Mouse (Mus musculus) heart, embryonic 12.5 days (tissue): ENCODE measurements at regions not wholly inside any gene's neighbourhood (a gene's known extent, or its start where the extent isn't known, plus 50 kb on each side); places are given as distances from the start of the nearest gene placed in this dataset.
"Not testable (repeated sequence)": the region's sequence is repeated elsewhere in the genome, so short reads cannot be mapped to it uniquely, and the experiment has no call there.

ENCODE experiments used
- ATAC-seq: fragments of 200-750 bp; cut with Nextera tagmentation; 2 replicates; pipeline ENCODE4 v1.8.0; 2017; ENCODE audit warnings: moderate TSS enrichment, moderate library complexity; ENCODE audit not compliant: insufficient number of reproducible peaks, low FRiP score
- H3K27ac ChIP-seq: fragments of 300-500 bp; sonication (generic); 2 replicates; pipeline ENCODE4 v1.5.1; 2016; ENCODE audit warnings: mild to moderate bottlenecking, moderate library complexity; ENCODE audit not compliant: poor library complexity, severe bottlenecking
- H3K27me3 ChIP-seq: fragments of 300-500 bp; sonication (generic); replicated peaks from 2 replicates; pipeline ENCODE4 v1.6.1; 2016; ENCODE audit warnings: mild to moderate bottlenecking, moderate library complexity
- H3K36me3 ChIP-seq: fragments of 300-500 bp; sonication (generic); 2 replicates; pipeline ENCODE4 v1.6.1; 2016; ENCODE audit warnings: mild to moderate bottlenecking, moderate library complexity
- H3K4me1 ChIP-seq: fragments of 300-500 bp; sonication (generic); replicated peaks from 2 replicates; pipeline ENCODE4 v1.6.1; 2016; ENCODE audit warnings: mild to moderate bottlenecking
- H3K4me2 ChIP-seq: fragments of 300-500 bp; sonication (generic); 2 replicates; pipeline ENCODE4 v1.6.1; 2016; ENCODE audit warnings: mild to moderate bottlenecking, moderate library complexity
- H3K4me3 ChIP-seq: fragments of 300-500 bp; sonication (generic); 2 replicates; pipeline ENCODE4 v1.5.1; 2016; ENCODE audit warnings: mild to moderate bottlenecking
- H3K9ac ChIP-seq: fragments of 300-500 bp; sonication (generic); 2 replicates; pipeline ENCODE4 v1.6.1; 2016; ENCODE audit warnings: mild to moderate bottlenecking, moderate library complexity
- H3K9me3 ChIP-seq: fragments of 300-500 bp; sonication (generic); replicated peaks from 2 replicates; pipeline ENCODE4 v1.6.1; 2016; ENCODE audit warnings: mild to moderate bottlenecking, moderate library complexity
- WGBS: fragments of 180-500 bp; shearing (Covaris S2); methylation state at CpG from one replicate; pipeline ENCODE4 v1.1.7; 2016; 5-methylcytosine and 5-hydroxymethylcytosine counted together

- H3K9me3 ChIP-seq = no peaks in the 10 kb centered on the region
- no peak for ATAC-seq
Observed at GRCm38 (mm10) chr15:62253724-62254123, 1330.9 kb upstream of the A1bg start.

GRCm38 (mm10) chr15:62252078-62252833 lies 1329.4 kb upstream of the A1bg start:
- not testable (repeated sequence) for H3K9ac ChIP-seq, H3K36me3 ChIP-seq, H3K27me3 ChIP-seq, H3K4me1 ChIP-seq, H3K4me3 ChIP-seq, ATAC-seq, H3K9me3 ChIP-seq, H3K4me2 ChIP-seq, H3K27ac ChIP-seq
- 95% methylated on average over 2 of the region's 2 CpGs for WGBS

More at GRCm38 (mm10) chr15:62253724-62254123, 1330.9 kb upstream of the A1bg start:
- Histone ChIP-seq H3K9ac (no peak overlapping the region), H3K4me3 (no peak overlapping the region), H3K36me3 (no peaks in the 10 kb centered on the region), H3K4me1 (peaks cover 6% of the 10 kb centered on the region; the same call in 1 of the 2 replicates), H3K4me2 (no peak overlapping the region), H3K27ac (no peak overlapping the region), H3K27me3 (no peaks in the 10 kb centered on the region)
- WGBS = 58% methylated on average over 4 of the region's 4 CpGs

- Histone ChIP-seq H3K9me3 (no peaks in the 10 kb centered on the region), H3K9ac (no peak overlapping the region), H3K4me2 (no peak overlapping the region), H3K4me3 (no peak overlapping the region), H3K4me1 (no peaks in the 10 kb centered on the region), H3K27ac (no peak overlapping the region), H3K36me3 (no peaks in the 10 kb centered on the region), H3K27me3 (no peaks in the 10 kb centered on the region)
- 88% methylated on average over 4 of the region's 4 CpGs for WGBS
- no peak for ATAC-seq
Observed at GRCm38 (mm10) chr15:62249436-62249835, 1326.6 kb upstream of the A1bg start.

GRCm38 (mm10) chr15:62246561-62247079 lies 1323.8 kb upstream of the A1bg start:
- 92% methylated on average over 4 of the region's 4 CpGs for WGBS
- ATAC-seq = no peak
- Histone ChIP-seq H3K4me2 (no peak overlapping the region), H3K4me3 (no peak overlapping the region), H3K36me3 (no peaks in the 10 kb centered on the region), H3K4me1 (no peaks in the 10 kb centered on the region), H3K9me3 (no peaks in the 10 kb centered on the region), H3K27me3 (no peaks in the 10 kb centered on the region), H3K27ac (no peak overlapping the region), H3K9ac (no peak overlapping the region)

GRCm38 (mm10) chr15:62245237-62245636 lies 1322.4 kb upstream of the A1bg start:
- H3K36me3 ChIP-seq = no peaks in the 10 kb centered on the region
- no peak overlapping the region for H3K4me3 ChIP-seq
- ATAC-seq = no peak
- H3K4me1 ChIP-seq = no peaks in the 10 kb centered on the region
- H3K9ac ChIP-seq = no peak overlapping the region
- no peaks in the 10 kb centered on the region for H3K27me3 ChIP-seq
- H3K27ac ChIP-seq = no peak overlapping the region
- no peak overlapping the region for H3K4me2 ChIP-seq
- no peaks in the 10 kb centered on the region for H3K9me3 ChIP-seq
- WGBS = 75% methylated on average over 1 of the region's 1 CpGs

GRCm38 (mm10) chr15:62244819-62245218 lies 1322.0 kb upstream of the A1bg start:
- 86% methylated on average over 3 of the region's 3 CpGs for WGBS
- Histone ChIP-seq H3K9me3 (no peaks in the 10 kb centered on the region), H3K4me3 (no peak overlapping the region), H3K36me3 (no peaks in the 10 kb centered on the region), H3K27me3 (no peaks in the 10 kb centered on the region), H3K27ac (no peak overlapping the region), H3K4me1 (no peaks in the 10 kb centered on the region), H3K4me2 (no peak overlapping the region), H3K9ac (no peak overlapping the region)
- no peak for ATAC-seq

- 87% methylated on average over 3 of the region's 3 CpGs for WGBS
- Histone ChIP-seq H3K27ac (no peak overlapping the region), H3K4me3 (no peak overlapping the region), H3K27me3 (no peaks in the 10 kb centered on the region), H3K4me1 (no peaks in the 10 kb centered on the region; the same call in 1 of the 2 replicates), H3K36me3 (no peaks in the 10 kb centered on the region), H3K9me3 (no peaks in the 10 kb centered on the region), H3K9ac (no peak overlapping the region), H3K4me2 (no peak overlapping the region)
- ATAC-seq = no peak
Observed at GRCm38 (mm10) chr15:62240031-62240430, 1317.2 kb upstream of the A1bg start.

GRCm38 (mm10) chr15:62238503-62239045 lies 1315.8 kb upstream of the A1bg start:
- Histone ChIP-seq H3K27me3 (no peaks in the 10 kb centered on the region), H3K36me3 (no peaks in the 10 kb centered on the region), H3K4me1 (no peaks in the 10 kb centered on the region; the same call in 1 of the 2 replicates), H3K9ac (no peak overlapping the region), H3K27ac (no peak overlapping the region), H3K9me3 (no peaks in the 10 kb centered on the region), H3K4me3 (no peak overlapping the region), H3K4me2 (no peak overlapping the region)
- 79% methylated on average over 5 of the region's 5 CpGs for WGBS
- ATAC-seq = no peak

- H3K27ac ChIP-seq = no peak overlapping the region
- no peaks in the 10 kb centered on the region for H3K36me3 ChIP-seq
- no peak for ATAC-seq
- H3K4me2 ChIP-seq = no peak overlapping the region
- no peaks in the 10 kb centered on the region for H3K27me3 ChIP-seq
- peaks cover 5% of the 10 kb centered on the region for H3K4me1 ChIP-seq
- H3K4me3 ChIP-seq = no peak overlapping the region
- H3K9ac ChIP-seq = no peak overlapping the region
- WGBS = 81% methylated on average over 2 of the region's 2 CpGs
- H3K9me3 ChIP-seq = no peaks in the 10 kb centered on the region
Observed at GRCm38 (mm10) chr15:62236056-62236455, 1313.2 kb upstream of the A1bg start.

- Histone ChIP-seq H3K36me3 (no peaks in the 10 kb centered on the region), H3K4me1 (peaks cover 16% of the 10 kb centered on the region), H3K4me2 (no peak overlapping the region), H3K9me3 (no peaks in the 10 kb centered on the region), H3K9ac (no peak overlapping the region), H3K27me3 (no peaks in the 10 kb centered on the region), H3K27ac (no peak overlapping the region), H3K4me3 (no peak overlapping the region)
- 93% methylated on average over 4 of the region's 4 CpGs for WGBS
- no peak for ATAC-seq
Observed at GRCm38 (mm10) chr15:62234182-62234760, 1311.5 kb upstream of the A1bg start.

GRCm38 (mm10) chr15:62233154-62233553 lies 1310.3 kb upstream of the A1bg start:
- Histone ChIP-seq H3K4me3 (no peak overlapping the region), H3K4me2 (no peak overlapping the region), H3K27ac (no peak overlapping the region), H3K4me1 (peaks cover 22% of the 10 kb centered on the region), H3K27me3 (no peaks in the 10 kb centered on the region), H3K9ac (no peak overlapping the region), H3K9me3 (no peaks in the 10 kb centered on the region), H3K36me3 (no peaks in the 10 kb centered on the region)
- no peak for ATAC-seq
- 79% methylated on average over 8 of the region's 8 CpGs for WGBS
